Mouse (Mus musculus): ENCODE measurements at regions not wholly inside any gene's neighbourhood (a gene's known extent, or its start where the extent isn't known, plus 50 kb on each side); places are given as distances from the start of the nearest gene placed in this dataset.
A peak's percentile ranks its signal among the peaks of the same experiment; 100 is the strongest.

DNA sequence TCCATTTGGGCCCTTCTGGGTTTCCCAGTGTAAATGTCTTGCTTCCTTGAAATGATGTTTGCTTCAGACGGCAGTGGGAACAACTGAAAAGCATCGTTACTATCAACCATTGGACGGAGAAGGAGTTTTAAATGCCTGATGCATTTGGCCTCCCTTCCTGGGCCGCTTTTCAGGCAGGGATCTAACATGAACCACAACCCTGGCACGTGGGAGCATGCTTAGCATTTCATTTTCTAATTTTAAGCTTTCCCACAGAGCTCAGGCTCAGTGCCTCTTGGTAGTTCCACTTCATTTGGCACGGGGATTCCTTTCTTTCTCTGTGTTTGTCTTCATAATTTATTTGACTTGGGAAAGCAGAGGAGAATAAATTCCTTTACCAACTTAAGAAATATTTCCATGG, 406.6 kb upstream of the Nbea start:
- 64% methylated on average over 6 of the region's 6 CpGs for WGBS
- H3K4me3 ChIP-seq (ENCODE audit: low read length) = no peak overlapping the region
- ATAC-seq (no peak), DNase-seq (ENCODE audit: low spot score) (no peak)
- no peaks in the 10 kb centered on the region for H3K36me3 ChIP-seq (ENCODE audit: insufficient read depth, low read length)
- H3K4me1 ChIP-seq (ENCODE audit: insufficient read depth, low read length) = no peaks in the 10 kb centered on the region; the same call in 1 of the 2 replicates
- no peak overlapping the region for H3K27ac ChIP-seq
- no peak for TF ChIP-seq CTCF (IDR thresholded peaks at IDR 0.05; ENCODE audit: low read depth)
- no peaks in the 10 kb centered on the region for H3K9me3 ChIP-seq (ENCODE audit: low read length)
- H3K9ac ChIP-seq (replicated peaks; ENCODE audit: low read length) = no peak overlapping the region
- H3K4me2 ChIP-seq (ENCODE audit: low read depth, low read length) = no peak overlapping the region
- H3K27me3 ChIP-seq (ENCODE audit: insufficient read depth, low read length) = no peaks in the 10 kb centered on the region

DNA sequence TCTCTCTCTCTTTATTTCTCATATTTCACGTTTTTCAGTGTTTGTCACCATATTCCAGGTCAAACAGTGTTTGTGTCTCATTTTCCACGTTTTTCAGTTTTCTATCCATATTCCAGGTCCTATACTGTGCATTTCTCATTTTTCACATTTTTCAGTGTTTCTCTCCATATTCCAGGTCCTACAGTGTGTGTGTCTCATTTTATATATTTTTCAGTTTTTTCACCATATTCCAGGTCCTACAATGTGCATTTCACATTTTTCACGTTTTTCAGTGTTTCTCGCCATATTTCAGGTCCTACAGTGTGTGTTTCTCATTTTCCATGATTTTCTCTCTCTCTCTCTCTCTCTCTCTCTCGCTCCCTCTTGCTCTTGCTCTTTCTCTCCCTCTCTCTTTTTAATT, 391.9 kb upstream of the Nbea start:
- H3K9me3 ChIP-seq (ENCODE audit: low read length) = no peaks in the 10 kb centered on the region
- H3K4me3 ChIP-seq (ENCODE audit: low read length) = no peak overlapping the region
- no peaks in the 10 kb centered on the region for H3K4me1 ChIP-seq (ENCODE audit: insufficient read depth, low read length)
- peak; percentile 23 for DNase-seq (ENCODE audit: low spot score)
- no peaks in the 10 kb centered on the region for H3K36me3 ChIP-seq (ENCODE audit: insufficient read depth, low read length)
- no peak for TF ChIP-seq CTCF (IDR thresholded peaks at IDR 0.05; ENCODE audit: low read depth)
- H3K4me2 ChIP-seq (ENCODE audit: low read depth, low read length) = no peak overlapping the region
- H3K9ac ChIP-seq (replicated peaks; ENCODE audit: low read length) = no peak overlapping the region
- WGBS = 73% methylated on average over 5 of the region's 5 CpGs
- H3K27ac ChIP-seq = no peak overlapping the region
- H3K27me3 ChIP-seq (ENCODE audit: insufficient read depth, low read length) = no peaks in the 10 kb centered on the region
- no peak for ATAC-seq

DNA sequence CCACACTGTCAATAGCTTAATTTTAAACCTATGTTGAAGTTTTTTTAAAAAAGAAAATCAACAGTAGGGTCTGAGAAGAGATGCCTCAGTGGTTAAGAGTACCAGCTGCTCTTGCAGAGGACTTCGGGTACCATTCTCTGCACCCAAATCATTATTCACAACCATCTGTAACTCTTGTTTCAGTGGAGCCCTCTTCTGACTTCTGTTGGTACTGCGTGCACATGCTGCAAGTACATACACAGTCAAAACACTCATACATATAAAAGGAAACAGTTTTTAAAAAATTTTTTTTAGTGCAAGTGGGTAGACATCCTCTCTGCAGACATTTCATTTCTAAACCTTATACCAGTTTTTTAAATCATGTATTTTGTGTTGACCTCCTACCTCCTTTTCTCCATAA, 352.7 kb upstream of the Nbea start:
- Histone ChIP-seq H3K4me3 (ENCODE audit: low read length) (no peak overlapping the region), H3K9ac (replicated peaks; ENCODE audit: low read length) (no peak overlapping the region), H3K27me3 (ENCODE audit: insufficient read depth, low read length) (no peaks in the 10 kb centered on the region), H3K4me2 (ENCODE audit: low read depth, low read length) (no peak overlapping the region), H3K9me3 (ENCODE audit: low read length) (no peaks in the 10 kb centered on the region), H3K36me3 (ENCODE audit: insufficient read depth, low read length) (no peaks in the 10 kb centered on the region), H3K27ac (no peak overlapping the region), H3K4me1 (ENCODE audit: insufficient read depth, low read length) (no peaks in the 10 kb centered on the region)
- 85% methylated on average over 2 of the region's 2 CpGs for WGBS
- ATAC-seq = no peak
- peak; percentile 12; the same call in 1 of the 2 replicates for TF ChIP-seq CTCF (IDR thresholded peaks at IDR 0.05; ENCODE audit: low read depth)
- DNase-seq (ENCODE audit: low spot score) = no peak

DNA sequence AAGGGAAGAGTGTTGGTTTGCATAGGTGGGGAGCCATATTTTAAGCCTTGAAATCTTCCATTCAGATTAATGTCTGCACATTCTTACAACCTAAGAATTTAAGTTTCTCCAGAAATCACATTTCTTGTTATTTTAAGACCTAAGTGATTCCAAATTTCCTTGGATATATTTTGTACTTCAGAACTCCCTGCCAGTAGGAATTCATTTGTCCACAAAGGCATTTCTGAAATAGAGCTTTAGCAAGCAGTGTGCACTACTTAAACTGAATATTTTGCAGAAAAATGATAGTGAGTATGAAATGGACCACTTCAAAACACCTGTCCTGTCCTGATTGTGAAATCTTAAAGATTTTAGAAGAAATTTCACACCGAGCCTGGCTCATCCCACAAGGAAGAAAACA, 320.9 kb upstream of the Nbea start:
- DNase-seq (ENCODE audit: low spot score) = no peak
- 92% methylated on average over 1 of the region's 1 CpGs for WGBS
- ATAC-seq = no peak
- Histone ChIP-seq H3K27me3 (ENCODE audit: insufficient read depth, low read length) (no peaks in the 10 kb centered on the region), H3K4me1 (ENCODE audit: insufficient read depth, low read length) (no peaks in the 10 kb centered on the region), H3K36me3 (ENCODE audit: insufficient read depth, low read length) (no peaks in the 10 kb centered on the region), H3K9ac (replicated peaks; ENCODE audit: low read length) (no peak overlapping the region), H3K9me3 (ENCODE audit: low read length) (no peaks in the 10 kb centered on the region), H3K27ac (no peak overlapping the region), H3K4me2 (ENCODE audit: low read depth, low read length) (no peak overlapping the region), H3K4me3 (ENCODE audit: low read length) (no peak overlapping the region)
- no peak for TF ChIP-seq CTCF (IDR thresholded peaks at IDR 0.05; ENCODE audit: low read depth)

DNA sequence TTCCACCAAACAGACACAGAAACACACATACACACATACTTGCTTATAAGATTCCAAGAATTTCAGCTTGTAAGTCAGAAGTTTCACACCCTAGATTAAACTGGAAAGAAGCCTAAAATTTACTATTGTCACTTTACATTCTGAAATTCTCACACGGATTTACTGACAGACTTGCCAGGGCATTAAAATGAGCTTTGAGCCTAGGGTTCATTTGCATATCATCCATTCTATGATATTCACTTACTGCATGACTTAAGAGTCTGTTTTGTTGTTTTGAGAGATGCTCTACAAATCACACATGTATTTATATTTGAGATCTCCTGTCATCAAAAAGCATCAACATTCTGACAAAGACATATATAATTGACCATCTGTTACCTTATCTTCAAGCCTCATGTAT, 315.8 kb upstream of the Nbea start:
- no peak for TF ChIP-seq CTCF (IDR thresholded peaks at IDR 0.05; ENCODE audit: low read depth)
- Histone ChIP-seq H3K4me1 (ENCODE audit: insufficient read depth, low read length) (no peaks in the 10 kb centered on the region), H3K4me3 (ENCODE audit: low read length) (no peak overlapping the region), H3K36me3 (ENCODE audit: insufficient read depth, low read length) (no peaks in the 10 kb centered on the region), H3K27ac (no peak overlapping the region), H3K4me2 (ENCODE audit: low read depth, low read length) (no peak overlapping the region), H3K9me3 (ENCODE audit: low read length) (no peaks in the 10 kb centered on the region), H3K27me3 (ENCODE audit: insufficient read depth, low read length) (no peaks in the 10 kb centered on the region), H3K9ac (replicated peaks; ENCODE audit: low read length) (no peak overlapping the region)
- DNase-seq (ENCODE audit: low spot score) = no peak
- 54% methylated on average over 1 of the region's 1 CpGs for WGBS
- ATAC-seq = no peak

DNA sequence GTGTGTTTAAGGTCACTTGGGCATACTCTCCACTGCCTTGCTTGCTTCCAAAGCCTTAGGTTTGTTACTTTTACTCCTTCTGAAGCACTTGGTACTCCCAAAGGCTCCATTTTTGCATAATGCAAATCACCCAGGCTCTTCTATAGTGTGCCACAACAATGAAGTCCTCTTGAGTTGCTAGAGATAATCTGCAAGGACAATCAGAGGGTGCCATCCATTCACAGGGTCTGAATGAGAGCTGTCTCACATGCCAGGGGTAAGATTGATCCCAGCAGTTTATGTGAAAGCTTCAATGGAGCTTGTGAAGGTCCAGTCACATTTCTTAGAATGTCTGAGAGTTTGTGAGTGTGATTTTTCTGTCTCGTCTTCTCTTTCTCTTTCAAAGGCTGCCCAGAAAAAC, 310.4 kb upstream of the Nbea start:
- no peaks in the 10 kb centered on the region for H3K27me3 ChIP-seq (ENCODE audit: insufficient read depth, low read length)
- 34% methylated on average over 1 of the region's 1 CpGs for WGBS
- H3K9ac ChIP-seq (replicated peaks; ENCODE audit: low read length) = no peak overlapping the region
- no peak for ATAC-seq
- no peak overlapping the region for H3K27ac ChIP-seq
- no peak for DNase-seq (ENCODE audit: low spot score)
- no peak overlapping the region for H3K4me3 ChIP-seq (ENCODE audit: low read length)
- H3K36me3 ChIP-seq (ENCODE audit: insufficient read depth, low read length) = no peaks in the 10 kb centered on the region
- no peaks in the 10 kb centered on the region for H3K4me1 ChIP-seq (ENCODE audit: insufficient read depth, low read length)
- H3K9me3 ChIP-seq (ENCODE audit: low read length) = no peaks in the 10 kb centered on the region
- no peak for TF ChIP-seq CTCF (IDR thresholded peaks at IDR 0.05; ENCODE audit: low read depth)
- H3K4me2 ChIP-seq (ENCODE audit: low read depth, low read length) = no peak overlapping the region

DNA sequence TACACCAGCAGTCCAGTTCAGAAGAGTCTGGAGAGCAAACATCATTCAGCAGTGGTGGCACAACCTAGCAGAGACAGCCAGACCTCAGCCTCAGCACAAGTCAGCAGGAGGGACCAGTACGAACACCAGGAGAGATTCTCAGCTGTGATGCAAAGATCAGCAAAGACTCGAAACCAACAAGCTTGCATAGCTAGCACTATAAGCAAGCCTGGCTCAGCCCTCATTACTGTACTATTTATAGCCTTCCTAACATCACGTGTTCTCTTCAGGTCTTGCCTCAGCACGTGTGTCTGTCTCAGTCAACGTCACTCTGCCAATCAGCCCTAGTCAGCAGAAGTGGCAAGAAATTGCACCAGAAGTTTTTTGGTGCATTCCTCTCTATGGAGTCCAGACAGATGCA, 305.7 kb upstream of the Nbea start:
- ATAC-seq (no peak), DNase-seq (ENCODE audit: low spot score) (no peak)
- 72% methylated on average over 5 of the region's 5 CpGs for WGBS
- Histone ChIP-seq H3K4me1 (ENCODE audit: insufficient read depth, low read length) (peaks cover 4% of the 10 kb centered on the region; the same call in 1 of the 2 replicates), H3K4me2 (ENCODE audit: low read depth, low read length) (no peak overlapping the region), H3K9me3 (ENCODE audit: low read length) (no peaks in the 10 kb centered on the region), H3K27me3 (ENCODE audit: insufficient read depth, low read length) (no peaks in the 10 kb centered on the region), H3K9ac (replicated peaks; ENCODE audit: low read length) (no peak overlapping the region), H3K36me3 (ENCODE audit: insufficient read depth, low read length) (no peaks in the 10 kb centered on the region), H3K27ac (no peak overlapping the region), H3K4me3 (ENCODE audit: low read length) (no peak overlapping the region)
- no peak for TF ChIP-seq CTCF (IDR thresholded peaks at IDR 0.05; ENCODE audit: low read depth)
